Mouse (Mus musculus): ENCODE data around the gene Ttf1.
A peak's percentile ranks its signal among the peaks of the same experiment; 100 is the strongest.
"Not testable (repeated sequence)": the region's sequence is repeated elsewhere in the genome, so short reads cannot be mapped to it uniquely, and the experiment has no call there.

Gene Ttf1

GRCm38 (mm10) chr2:29054991-29055390 lies 5.1 kb upstream of the Ttf1 start, which contains the start of gene Cfap77:
Gene Cfap77 (minus strand): TSS chr2:29055066.
- DNase-seq (ENCODE audit: low spot score) = peak; percentile 83

GRCm38 (mm10) chr2:29065796-29066195 lies 5.7 kb downstream of the Ttf1 start:
- no peak for DNase-seq (ENCODE audit: low spot score)

- peak; percentile 71 for DNase-seq (ENCODE audit: low spot score)
These were observed 6.3 kb downstream of the Ttf1 start for GRCm38 (mm10) chr2:29066410-29066809.

DNA sequence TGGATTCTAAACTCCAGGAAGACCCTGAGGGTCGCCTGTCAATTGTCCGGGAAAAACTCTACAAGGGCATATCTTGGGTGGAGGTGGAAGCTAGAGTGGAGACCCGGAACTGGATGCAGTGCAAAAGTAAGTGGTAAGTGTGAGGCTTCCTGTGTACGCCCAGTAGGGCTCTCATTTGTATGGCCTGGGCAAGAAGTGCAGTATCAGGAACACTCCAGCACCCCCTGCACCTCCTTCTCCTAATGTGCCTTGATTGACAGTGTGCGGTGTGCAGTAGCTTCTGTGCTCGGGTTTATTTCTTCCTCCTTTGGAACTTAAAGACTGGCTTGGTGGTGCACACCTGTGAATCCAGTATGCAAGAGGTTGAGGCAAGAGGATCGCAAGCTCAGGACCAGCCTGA lies 14.6 kb downstream of the Ttf1 start:
- DNase-seq (ENCODE audit: low spot score) = no peak

GRCm38 (mm10) chr2:29075331-29076070 lies 15.4 kb downstream of the Ttf1 start:
- no peak for DNase-seq (ENCODE audit: low spot score)

DNA sequence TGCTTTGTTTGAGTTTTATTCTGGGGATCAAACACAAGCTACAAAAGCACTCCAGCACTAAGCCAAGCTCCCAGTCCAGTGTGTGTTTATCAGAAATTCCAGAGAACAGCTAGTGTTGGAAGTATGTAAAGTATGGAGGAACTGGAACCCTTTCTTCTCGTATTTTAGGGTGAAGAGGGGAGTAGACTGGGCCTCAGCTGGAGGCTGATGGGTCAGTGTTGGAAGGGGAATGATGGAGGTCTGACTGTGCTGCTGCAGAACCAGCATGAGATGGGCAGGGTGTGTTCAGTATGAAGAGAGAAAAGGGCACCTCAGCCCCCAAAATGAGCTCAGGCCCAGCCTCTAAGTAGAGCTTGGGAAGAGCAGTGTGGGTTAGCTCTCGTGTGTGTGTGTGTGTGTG lies 16.2 kb downstream of the Ttf1 start:
- DNase-seq (ENCODE audit: low spot score) = no peak

- DNase-seq (ENCODE audit: low spot score) = no peak
These were observed 21.9 kb downstream of the Ttf1 start for GRCm38 (mm10) chr2:29081965-29082364.

- DNase-seq (ENCODE audit: low spot score) = no peak
These were observed 26.0 kb downstream of the Ttf1 start for GRCm38 (mm10) chr2:29086026-29086425.

- not testable (repeated sequence) for DNase-seq (ENCODE audit: low spot score)
These were observed 29.2 kb downstream of the Ttf1 start for GRCm38 (mm10) chr2:29089276-29089675.

DNA sequence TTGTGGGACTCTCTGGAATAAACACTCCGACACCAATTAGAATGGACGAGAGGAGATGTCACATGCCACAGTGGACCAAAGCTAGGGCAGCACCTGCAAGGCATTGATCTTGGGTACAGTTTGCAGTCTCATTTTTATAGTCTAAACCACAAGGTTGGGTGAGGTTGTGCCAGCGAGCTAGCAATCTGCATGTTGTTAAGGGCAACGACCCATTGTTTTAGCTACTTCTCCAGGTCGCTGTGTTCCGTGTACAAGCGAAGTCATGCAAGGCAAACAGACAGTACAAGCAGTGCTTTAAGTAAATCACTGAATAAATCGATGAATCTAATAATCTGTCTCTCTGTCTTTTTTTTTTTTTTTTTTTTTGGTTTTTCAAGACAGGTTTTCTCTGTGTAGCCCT lies 35.6 kb downstream of the Ttf1 start:
- DNase-seq (ENCODE audit: low spot score) = no peak

GRCm38 (mm10) chr2:29096751-29097150 lies 36.7 kb downstream of the Ttf1 start:
- DNase-seq (ENCODE audit: low spot score) = no peak

DNA sequence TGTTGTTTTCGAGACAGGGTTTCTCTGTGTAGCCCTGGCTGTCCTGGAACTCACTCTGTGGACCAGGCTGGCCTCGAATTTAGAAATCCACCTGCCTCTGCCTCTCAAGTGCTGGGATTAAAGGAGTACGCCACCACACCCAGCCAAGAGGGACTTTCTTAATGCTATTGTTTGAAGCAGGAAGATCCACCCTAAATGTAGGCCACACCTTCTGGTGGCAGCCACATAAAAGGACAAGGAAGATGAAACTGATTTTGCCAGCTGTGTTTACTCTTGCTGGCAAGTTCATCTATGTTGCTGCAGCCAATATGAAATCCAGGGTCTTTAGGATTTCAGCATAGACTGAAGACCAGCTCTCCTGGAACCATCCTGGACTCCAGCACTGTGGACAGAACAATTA lies 37.4 kb downstream of the Ttf1 start:
- DNase-seq (ENCODE audit: low spot score) = no peak

DNA sequence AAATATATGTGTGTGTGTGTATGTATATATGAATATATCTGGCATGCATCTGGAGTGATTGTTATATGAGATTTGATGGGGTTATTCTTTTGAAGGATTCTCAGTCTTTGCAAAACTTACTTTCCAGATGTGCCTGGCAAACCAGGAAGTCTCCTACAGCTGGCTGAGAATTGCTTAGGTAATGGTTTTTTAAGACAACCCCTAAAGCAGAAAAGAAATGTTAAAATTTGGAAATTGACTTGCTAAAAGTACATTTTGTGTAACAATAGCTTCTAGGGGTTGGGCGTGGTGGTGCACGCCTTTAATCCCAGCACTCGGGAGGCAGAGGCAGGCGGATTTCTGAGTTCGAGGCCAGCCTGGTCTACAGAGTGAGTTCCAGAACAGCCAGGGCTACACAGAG lies 37.9 kb downstream of the Ttf1 start:
- DNase-seq (ENCODE audit: low spot score) = not testable (repeated sequence)

DNA sequence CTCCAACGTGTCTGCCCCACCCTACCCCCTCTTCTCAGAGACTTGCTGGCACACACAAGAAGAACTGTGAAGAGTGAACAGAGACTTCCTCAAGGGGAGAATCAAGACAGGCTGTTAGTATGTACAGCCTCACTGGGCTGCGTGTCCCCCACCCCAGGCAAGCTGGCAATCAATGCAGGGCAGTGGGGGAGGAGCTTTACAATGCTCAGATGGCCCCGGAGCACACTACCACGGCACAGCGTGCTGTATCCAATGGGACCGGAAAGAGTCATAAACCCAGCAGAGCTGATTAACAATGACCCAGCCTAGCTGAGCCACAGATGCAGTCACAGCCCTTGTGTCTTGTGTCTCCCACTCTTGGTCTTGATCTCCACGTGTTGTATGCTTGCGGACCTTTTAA lies 38.7 kb downstream of the Ttf1 start:
- DNase-seq (ENCODE audit: low spot score) = no peak

GRCm38 (mm10) chr2:29099646-29100045 lies 39.6 kb downstream of the Ttf1 start:
- DNase-seq (ENCODE audit: low spot score) = no peak

- DNase-seq (ENCODE audit: low spot score) = no peak
These were observed 40.9 kb downstream of the Ttf1 start for GRCm38 (mm10) chr2:29100822-29101534.

DNA sequence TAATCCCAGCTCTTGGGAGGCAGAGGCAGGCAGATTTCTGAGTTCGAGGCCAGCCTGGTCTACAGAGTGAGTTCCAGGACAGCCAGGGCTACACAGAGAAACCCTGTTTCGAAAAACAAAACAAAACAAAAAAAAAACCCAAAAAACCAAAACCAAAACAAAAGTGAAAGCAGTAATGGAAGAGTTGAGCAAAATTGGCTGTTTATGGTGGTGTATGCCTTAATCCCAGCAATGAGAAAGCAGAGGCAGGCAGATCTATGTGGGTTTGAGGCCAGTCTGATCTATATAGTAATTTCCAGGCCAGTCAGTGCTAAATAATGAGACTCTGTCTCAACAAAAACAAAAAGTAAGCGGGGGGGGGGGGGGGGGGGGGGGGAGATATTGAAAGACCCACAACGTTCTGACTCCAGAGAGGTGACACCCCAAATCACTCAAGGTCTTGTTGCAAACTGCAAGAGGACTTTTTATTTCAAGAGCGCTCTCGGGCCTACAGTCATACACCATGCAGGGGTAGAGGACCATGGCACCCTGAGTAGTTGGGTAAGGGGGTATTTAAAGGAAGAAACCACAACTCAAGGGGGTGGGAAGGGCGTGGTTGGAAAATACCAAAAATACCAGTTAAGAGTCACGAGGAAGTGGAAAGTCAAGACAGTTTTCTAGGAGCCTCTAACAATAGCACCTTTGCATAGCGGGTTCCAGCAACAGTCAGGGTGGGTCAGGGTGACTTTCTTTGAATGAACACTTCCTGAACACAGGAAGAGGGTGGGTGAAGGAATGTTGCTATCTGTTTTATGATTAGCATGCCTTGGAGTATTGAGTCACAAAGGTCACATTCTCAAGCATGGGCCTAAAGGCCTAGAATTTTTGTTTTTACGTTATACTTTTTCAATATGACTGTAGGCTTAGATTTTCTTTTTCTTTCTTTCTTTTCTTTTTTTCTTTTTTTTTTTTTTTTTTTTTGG lies 42.6 kb downstream of the Ttf1 start:
- not testable (repeated sequence) for DNase-seq (ENCODE audit: low spot score)

GRCm38 (mm10) chr2:29120969-29121368 lies 60.9 kb downstream of the Ttf1 start:
- no peak for DNase-seq (ENCODE audit: low spot score)

DNA sequence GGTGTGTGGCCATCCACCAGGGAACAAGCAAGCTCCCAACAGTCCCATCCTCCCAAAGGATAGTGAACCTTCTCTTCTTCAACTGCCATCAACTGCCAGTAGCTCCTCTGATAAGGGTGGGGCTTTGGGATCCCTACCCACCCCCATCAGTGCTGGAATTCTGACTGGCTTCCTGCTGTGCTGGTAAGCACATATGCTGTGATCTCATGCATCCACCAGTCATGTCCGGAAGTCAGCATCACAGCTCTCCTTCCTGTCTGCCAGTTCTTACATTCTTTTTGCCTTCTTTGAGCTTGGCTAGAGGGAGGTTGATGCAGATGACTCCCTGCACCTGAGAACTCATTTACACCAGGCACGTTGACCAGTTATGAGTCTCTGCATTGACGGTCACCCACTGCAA lies 62.4 kb downstream of the Ttf1 start:
- DNase-seq (ENCODE audit: low spot score) = no peak

GRCm38 (mm10) chr2:29123907-29124569 lies 64.0 kb downstream of the Ttf1 start, which contains the start of gene Setx:
Gene Setx (plus strand): TSS chr2:29124181.
- peak; percentile 10 for DNase-seq (ENCODE audit: low spot score)

DNA sequence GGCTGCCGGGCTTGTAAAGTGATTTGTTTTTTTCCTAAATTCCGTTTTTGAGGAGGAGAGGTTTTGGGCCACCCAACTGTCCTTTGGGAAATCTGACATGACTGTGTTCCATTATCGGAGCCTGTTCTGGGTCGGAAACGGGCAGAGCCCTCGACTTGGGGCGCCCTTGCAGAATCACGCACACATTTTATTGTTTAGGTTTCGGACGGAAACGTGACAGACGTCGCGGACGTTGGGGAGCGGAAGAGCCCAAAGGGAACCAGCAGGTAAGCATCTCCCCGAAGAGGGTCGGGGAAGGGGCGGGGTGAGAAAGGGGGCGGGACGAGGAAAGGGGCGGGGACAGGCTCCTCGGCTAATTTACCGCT lies 64.5 kb downstream of the Ttf1 start:
- no peak for DNase-seq (ENCODE audit: low spot score)

Data from retina, embryonic 14.5 days (tissue).